Mouse (Mus musculus): ENCODE measurements around the gene Amdhd1. TPM values are rescaled to one million over a fixed set of nuclear protein-coding genes. Genes with fewer than 3 reads are reported as not detected.

The Amdhd1 gene
- polyA plus RNA-seq (2012; rRNA removed): 0.27 and 0.32 TPM in 2 replicates

DNA sequence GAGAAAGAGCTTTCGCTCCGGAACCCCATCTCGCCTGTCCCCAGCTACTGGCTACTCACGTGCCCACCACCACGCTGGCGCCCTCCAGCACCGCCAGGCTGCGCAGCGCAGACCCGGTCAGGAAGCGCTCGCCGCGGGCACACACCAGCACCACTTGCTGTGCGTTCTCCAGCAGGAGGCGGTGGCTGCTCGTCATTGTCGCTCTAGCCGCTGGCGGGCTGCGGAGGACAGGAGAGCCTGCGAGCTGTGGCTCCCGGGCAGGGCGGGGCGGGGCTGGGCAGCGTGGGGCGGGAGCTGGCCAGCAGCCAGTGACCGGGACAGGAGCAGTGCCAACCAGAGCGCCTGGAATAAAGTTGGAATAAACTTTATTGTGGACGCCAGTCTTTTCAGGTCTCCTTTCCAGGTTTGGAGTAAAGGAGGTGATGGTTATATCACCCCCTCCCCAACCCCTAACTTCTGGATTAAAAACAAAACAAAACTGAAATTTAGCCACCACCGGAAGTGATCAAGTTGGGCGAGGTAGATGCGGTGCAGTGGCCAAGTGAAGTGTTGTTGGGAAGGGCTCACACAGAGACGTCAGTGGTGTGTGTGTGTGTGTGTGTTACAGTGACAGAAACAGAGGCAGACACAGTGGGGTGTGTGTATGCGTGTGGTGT is at the start of gene Amdhd1:
Gene Amdhd1, minus strand, starts transcription at position 259 of the 656 bp plus-strand sequence.

DNA sequence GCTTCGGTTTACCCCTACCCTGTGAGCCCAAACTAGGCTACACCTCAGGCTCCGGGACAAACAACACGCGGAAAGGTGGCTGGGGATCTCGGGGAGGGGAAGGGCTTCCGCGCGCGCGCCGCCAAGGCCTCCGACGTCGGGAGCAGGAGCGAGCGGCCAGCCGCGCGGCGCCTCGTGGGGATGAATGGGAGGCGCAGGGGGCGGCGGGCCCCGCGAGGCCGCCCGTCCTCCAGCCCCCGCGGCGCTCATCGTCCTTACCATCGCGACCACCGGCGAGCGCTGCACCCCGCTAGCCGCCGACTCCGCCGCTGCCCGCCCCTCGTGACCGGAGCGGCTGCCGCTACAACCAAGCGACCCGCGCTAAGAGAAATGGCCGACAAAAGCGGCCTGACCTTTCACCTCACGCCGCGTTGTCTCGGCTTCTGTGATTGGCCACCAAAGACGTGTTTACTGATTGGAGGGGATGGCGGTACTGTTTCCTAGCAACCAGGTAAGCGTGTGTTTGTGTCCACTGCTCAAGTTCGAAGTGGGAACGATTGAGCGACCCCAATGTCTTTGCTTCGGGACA is 49.5 kb upstream of the Amdhd1 start, which contains the start of gene Snrpf:
Gene Snrpf, minus strand, starts transcription at position 426 of the 568 bp plus-strand sequence.

DNA sequence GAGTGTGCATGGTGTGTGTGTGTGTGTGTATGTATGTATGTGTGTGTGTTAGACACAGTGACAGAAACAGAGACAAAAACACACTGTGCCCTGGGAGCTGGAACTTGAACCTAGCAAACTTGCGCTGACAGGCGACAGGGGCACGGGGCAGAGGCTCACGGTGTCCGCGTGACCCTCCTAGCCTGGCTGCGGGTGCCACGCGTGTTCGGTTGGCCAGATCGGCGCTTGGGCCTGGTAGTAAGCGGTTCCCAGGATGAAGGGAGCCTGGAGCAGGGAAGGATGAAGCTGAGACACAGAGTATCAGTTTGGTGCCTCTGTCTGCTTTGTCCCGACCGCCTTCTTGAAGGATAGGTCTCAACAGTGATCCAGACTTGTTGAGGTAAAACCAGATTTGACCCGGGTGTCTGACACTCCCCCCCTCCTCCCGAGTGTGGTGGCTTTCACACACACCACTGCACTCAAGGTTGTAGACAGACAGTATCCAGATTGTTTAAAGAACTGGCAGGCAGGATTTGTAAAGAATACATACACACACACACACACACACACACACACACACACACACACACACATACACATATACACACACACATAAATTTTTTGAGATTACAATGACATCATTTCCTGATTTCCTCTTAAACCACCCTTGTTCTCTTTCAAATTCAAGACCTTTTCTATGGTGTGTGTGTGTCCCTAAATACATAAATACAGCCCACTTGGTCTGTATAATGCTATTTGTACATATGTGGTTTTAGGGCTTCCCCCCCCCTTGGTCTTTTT is 788 bp upstream of the Amdhd1 start, which contains the start of gene Ccdc38:
Gene Ccdc38, plus strand, starts transcription at position 202 of the 780 bp plus-strand sequence.

DNA sequence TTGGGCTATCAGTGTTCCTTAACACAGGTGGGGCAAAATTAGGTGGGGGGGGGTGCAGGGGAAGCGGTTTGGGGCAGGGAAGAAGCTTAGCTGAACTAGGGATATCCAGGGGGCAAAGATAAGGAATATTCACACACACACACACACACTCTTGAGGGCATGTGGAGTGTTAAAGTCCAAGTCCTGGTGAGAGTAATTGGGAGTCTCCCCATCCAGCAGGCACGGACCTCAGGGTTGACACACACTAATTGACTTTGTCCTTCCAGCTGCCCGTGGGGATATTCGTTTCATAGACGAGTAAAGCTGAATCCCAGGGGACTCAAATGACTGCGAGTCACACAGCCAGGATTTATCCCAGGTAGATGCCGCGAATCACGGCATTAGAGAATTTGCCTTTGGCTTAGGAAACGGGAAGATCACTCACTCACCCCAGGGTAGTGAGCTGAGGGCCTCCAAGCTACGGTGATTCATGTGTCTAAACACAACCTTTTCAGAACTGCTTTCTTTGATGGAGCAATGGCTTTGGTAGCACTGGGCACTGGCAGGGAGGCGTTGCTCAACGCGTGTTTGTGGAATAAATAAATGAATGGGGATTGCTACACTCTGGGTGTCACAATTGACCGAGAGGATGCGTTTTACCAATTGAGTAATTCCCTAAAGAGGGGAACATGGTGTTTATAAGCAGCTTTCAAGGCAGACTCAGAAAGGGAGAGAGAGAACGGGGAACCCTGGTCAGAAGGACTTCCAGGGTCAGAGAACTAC is 51.6 kb downstream of the Amdhd1 start, which contains the start of gene Hal:
Gene Hal, plus strand, starts transcription at position 703 of the 762 bp plus-strand sequence.

Other genes starting within 250 kb of the Amdhd1 start
- 14.9 and 36.0 TPM in 2 replicates for gene Elk3, start 228.9 kb downstream of the Amdhd1 start, polyA plus RNA-seq (2012; rRNA removed)
- gene Lta4h, start 86.6 kb downstream of the Amdhd1 start, polyA plus RNA-seq (2012; rRNA removed): 93.5 and 137 TPM in 2 replicates
- 0.09 and 0.28 TPM in 2 replicates for gene Hal, start 51.3 kb downstream of the Amdhd1 start, polyA plus RNA-seq (2012; rRNA removed)
- gene Ccdc38, start 599 bp upstream of the Amdhd1 start, polyA plus RNA-seq (2012; rRNA removed): 0.04 and 0.06 TPM in 2 replicates
- 158 and 236 TPM in 2 replicates for gene Snrpf, start 49.7 kb upstream of the Amdhd1 start, polyA plus RNA-seq (2012; rRNA removed)
- gene Ntn4, start 100.6 kb upstream of the Amdhd1 start, polyA plus RNA-seq (2012; rRNA removed): 5.8 and 7.7 TPM in 2 replicates